Mouse (Mus musculus) heart, postnatal 4 days (tissue): ENCODE data around the gene Eif4a1. TPM values are rescaled to one million over a fixed set of nuclear protein-coding genes. Genes with fewer than 3 reads are reported as not detected.

ENCODE experiments used
- DNase-seq: peaks from one replicate; pipeline ENCODE4 v3.0.0; 2021
- total RNA-seq, 2 experiments: library from RNA; stranded (reverse); gene quantifications; 2 replicates each; pipeline ENCODE4 v1.2.3; 2021

Eif4a1 gene
- total RNA-seq, 2 experiments from 2014 or later, result 535 to 537 TPM

DNA sequence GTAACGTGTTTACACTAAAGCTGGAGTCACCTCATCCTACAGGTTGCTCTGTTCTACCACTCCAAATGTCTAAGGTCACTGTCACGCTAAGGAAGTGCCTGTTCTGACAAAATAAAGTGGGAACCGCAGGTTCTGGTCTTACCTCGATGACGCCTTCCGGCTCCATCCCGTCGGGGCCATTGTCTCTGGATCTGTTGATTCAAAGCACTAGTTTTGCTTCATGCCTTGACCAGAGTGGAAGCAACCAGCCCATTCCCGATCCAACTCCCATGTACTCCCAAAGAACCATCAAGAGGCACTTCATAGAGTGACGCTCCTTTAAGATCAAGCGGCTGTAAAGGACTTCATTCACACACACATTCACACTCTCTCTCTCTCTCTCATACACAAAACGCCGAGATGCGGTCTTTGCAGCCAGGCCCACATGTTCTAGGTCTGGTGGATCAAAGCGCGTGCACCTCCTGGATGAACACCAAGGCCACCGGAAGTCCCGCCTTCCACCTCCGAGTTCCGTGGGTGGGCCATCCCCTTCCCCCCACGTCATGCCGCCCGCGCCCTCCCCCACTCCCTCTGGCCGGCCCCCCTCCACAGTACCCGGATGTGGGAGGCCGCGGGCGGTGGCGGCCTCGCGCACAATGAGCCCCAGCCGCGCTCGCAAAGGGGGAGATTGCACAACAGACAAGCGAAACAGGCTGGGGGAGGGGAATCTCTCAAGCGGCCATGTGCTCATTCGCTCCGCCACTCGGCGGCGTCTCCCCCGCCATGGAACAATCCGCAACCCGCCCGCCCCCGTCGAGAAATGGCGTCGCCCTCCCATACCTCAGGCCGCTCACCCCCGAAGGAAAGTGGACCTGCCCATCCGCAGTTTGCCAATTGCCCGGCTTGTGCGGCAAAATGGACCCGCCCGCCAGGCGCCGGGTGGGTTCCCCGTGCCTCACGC, 1.2 kb downstream of the Eif4a1 start:
- DNase-seq, result peak; percentile 97

DNA sequence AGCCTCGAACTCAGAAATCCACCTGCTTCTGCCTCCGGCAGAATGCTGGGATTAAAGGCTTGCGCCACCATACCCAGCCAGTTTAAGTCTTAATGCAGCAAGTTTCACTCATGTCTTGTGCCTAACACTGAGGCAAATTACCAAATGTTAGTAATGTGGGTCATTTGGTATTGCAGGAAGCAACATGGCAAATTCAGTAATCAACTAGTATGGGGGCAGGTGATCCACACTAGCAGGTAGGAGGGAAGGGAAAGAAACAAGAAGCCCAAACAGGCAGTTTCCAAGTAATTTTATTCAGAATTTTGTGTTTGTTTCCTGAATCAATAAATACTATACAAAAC, 5.6 kb downstream of the Eif4a1 start:
- DNase-seq, result no peak

DNA sequence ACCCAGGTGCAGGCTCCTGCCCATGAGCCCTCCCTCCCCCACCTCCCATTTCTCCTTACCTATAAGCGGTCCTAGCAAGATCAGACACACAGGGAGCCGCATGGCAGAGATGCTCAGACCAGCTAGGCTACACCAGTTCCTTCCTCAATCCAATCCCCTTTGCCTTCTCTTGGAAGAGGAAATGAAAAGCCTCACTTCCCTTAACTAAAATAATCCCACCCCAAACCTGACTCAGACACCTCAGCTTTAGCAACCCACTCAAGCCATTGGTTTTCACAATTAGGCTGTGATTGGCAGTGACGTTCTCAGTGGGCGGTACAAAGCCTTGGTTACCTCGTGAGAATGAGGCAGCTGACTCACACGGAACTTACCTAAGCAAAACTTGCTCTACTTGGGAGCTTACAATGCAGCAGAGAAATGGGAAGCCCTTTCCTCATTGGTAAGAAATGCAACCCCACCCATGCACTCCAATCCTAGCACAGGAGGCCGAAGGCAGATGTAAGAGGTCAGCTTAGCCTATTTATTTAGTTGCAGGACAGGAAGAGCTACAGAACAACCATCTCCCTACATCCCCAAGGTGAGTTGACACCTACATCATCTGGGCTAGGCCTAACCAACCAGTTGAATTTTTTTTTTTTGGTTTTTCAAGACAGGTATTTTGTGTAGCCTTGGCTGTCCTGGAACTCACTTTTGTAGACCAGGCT, 6.1 kb downstream of the Eif4a1 start, which contains the start of gene Cd68:
TSS of gene Cd68 (minus strand) at position 193 of the 704 bp plus-strand sequence.
- DNase-seq, result peak; percentile 52

DNA sequence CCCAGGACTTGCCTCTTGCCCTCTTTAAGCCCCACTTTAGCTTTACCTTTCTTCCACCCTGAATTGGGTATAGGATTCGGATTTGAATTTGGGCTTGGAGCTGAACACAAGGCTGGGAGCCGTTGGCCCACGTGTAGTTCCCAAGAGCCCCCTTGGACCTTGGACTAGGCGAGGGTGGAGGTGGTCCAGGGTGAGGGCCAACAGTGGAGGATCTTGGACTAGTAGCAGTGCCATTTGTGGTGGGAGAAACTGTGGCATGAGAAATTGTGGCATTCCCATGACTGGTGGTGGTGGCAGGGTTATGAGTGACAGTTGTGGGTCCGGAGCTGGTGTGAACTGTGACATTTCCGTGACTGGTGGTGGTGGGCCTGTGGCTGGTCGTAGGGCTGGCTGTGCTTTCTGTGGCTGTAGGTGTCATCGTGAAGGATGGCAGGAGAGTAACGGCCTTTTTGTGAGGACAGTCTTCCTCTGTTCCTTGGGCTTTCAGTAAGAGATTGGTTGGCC, 6.7 kb downstream of the Eif4a1 start:
- DNase-seq, result no peak

DNA sequence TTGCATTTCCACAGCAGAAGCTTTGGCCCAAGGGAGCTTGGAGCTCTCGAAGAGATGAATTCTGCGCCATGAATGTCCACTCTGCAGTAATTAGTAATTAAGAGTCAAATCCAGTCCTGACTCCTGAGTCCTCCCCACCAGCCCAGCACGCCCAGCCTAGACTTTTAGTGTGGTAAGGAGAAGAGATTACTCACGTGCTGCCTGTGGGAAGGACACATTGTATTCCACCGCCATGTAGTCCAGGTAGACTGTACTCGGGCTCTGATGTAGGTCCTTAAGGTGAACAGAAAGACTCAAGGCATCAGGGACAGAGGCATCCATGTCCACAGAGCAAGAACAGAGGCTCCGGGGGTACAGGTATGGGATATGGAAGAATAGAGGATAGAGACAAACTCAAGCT, 7.4 kb downstream of the Eif4a1 start:
- DNase-seq, result no peak

DNA sequence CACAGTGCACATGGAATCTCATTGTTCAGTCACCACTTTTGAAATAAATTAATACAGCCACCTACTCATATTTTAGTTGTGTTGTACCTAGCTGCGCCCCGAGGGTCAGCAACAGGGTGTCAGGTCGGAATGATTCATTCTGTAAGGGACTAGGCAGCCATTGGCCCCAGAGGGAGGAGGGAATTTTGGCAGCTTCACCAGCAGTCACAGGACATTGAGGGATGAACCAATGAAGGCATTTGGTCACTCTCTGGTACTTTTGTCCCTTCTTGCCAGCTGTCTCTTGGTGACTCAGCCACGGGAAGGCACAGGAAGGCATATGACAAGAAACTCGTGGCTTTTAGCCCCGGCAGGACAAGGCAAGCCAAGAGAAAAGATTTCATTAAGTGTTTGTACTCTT, 8.4 kb downstream of the Eif4a1 start:
- no peak for DNase-seq

DNA sequence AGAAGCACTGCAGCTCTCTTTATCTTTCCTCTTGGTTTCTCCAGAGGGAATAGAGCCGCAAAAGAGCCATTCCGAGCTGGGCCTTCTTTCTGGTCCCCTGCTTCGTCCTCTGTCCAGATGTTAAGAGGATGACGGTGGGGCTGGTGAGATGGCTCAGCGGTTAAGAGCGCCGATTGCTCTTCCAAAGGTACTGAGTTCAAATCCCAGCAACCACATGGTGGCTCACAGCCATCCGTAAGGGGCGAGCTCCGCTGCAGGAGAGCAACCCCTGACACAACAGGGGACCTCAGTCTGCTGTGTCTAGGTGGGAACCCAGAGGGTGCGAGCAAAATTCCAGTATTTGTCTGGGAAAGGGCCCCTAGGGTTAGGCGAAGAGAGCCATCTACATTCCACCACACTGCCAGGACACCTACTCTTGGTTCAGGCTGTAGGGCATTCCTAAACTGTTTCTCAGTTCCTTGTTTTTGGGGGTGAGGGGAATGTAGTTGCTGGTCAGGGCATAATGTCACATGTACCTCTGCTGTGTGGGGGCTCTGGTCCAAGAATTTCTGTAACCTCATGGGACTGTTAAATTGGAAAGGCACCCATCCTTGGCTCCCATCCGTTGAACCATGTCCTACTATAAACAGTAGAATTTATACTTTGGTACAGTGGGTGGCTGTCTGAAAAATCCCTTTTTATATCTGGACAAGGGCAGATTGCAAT, 9.1 kb downstream of the Eif4a1 start:
- DNase-seq, result no peak

DNA sequence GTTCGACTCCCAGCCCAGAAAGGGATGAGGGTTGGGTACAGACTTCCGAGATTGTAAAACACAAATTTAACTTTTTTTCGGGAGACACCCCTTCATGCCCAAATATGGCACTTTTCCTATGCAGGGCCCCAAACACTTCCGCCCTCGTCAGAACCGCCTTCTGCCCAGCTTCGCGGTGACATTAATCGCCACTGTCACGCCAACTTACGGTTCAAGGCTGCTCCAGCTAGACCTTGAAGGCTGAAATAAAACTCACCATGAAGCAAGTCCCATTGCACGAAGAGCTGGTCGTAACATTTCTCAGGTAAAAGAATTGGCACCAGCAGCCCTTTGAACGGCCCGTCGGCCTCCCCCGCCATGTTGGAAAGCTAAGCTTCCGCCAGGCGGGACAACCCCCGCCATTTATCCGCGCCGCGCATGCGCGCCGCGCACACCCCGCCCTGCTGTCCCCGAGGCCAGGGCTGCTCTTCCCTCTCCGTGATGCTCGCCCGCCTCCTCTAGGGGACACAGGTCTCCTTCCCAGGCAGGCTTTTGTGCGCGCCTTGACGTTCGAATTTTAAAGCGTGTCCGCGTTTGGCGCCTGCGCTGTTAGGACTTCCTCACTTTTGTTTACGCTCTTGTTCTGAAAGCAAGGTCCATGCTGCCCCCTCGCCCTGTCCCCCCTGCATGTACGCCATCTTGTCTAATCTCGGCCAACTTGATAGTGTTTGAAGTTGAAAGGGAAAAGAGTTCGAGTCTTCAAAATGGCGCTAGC, 9.8 kb downstream of the Eif4a1 start, which contains the start of gene Mpdu1:
TSS of gene Mpdu1 (minus strand) at position 430 of the 754 bp plus-strand sequence.
- DNase-seq, result peak; percentile 96

DNA sequence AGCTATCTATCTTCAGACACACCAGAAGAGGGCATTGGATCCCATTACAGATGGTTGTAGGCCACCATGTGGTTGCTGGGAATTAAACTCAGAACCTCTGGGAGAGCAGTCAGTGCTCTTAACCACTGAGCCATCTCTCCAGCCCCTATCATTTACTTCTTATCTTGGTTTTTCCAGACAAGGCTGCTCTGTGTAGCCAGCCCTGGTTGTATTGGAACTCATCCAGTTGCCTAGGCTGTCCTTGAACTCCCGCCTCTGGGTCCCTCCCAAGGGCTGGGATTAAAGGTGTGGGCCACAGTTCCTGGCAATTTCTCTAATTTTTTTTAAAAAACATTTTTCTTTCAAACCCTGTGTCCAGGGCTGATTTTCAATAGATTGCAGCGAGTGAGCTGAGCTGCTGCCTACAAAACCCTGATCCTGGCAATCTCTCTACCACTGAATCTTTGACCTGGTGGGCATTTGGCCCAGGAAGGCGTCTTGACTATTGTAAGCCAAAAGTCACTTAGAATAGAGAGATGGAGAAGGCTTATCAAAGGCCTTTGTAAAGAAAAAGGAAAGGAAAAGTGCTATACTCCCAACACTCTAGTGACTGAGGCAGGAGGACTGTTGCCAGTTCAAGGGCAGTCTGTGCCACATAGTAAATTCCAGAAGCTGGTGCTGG, 10.9 kb downstream of the Eif4a1 start:
- no peak for DNase-seq

DNA sequence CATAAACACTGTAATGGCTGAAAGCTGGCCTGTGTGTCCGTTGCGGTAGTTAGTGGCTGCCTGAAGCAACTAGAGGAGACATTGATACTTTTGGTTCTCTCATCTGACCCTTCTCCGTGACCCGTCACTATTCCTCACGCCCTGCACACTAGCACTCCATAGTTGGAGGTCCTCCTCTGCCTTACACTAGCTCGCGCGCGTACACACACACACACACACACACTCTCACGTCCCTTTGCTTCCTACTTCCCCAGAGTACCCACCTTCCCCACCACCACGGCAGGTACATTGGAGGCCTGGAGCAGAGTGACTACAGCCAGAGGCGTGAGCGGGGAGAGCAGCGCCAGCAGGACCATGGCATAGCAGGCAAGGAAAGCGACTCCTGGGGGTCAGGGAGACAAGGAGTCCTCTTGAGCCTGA, 14.8 kb downstream of the Eif4a1 start:
- no peak for DNase-seq

DNA sequence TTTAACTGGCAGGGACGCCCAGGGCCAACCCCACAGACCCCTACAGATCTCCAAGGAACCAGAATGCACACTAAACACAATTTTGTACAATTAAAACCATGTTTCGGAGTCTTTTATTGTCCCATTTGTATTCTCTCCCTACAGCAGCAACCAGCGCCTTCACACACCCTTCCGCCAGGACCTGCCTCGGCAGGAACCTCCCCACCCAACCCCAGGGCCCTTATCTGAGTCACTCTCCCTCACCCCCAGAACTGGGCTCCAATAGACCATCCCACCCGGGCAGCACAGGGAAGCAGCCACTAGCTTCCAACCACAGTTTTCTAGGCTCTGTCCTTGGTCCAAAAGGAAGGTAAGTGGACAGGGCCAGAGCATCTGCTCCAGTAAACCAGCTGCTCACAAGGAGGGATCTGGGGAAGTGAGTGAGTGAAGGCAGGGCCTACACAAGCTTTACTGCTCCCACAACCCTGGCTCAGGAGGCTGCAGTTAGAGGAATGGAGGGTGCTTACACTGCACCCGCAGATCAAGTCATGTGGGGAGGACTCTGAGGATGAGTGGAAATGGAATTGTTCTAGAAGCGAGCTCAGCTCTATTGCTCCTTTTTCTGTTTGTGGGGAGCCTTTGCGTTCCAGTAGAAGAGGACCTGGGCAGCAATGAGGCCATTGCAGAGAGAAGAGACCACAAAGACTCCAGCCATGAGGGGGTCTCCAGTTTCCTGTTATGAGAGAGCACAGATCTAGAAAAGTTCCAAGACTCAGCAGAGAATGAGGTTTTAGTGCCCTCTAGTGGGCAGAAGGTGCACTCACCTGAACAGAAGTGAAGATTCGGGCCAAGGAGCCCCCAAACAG, 15.4 kb downstream of the Eif4a1 start:
- DNase-seq, result peak; percentile 56

DNA sequence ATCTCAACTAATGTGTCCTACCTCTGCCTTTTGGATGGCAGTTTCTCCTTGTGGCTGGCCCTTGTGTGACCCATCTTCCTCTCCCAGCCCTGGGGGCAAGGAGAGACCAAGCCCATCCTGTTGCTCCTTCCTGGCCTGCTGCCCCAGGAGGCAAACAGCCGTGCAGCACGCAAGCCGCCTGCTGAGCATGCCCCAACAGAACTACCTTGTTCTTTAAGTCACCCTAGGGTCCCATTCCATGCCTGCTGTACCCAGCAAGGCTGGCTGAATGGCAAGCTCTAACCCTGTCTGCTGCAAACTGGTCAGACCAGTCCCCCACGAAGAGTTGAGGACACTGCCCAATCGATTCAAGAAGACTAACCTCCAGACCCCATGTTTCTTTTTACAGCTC, 16.2 kb downstream of the Eif4a1 start:
- no peak for DNase-seq

DNA sequence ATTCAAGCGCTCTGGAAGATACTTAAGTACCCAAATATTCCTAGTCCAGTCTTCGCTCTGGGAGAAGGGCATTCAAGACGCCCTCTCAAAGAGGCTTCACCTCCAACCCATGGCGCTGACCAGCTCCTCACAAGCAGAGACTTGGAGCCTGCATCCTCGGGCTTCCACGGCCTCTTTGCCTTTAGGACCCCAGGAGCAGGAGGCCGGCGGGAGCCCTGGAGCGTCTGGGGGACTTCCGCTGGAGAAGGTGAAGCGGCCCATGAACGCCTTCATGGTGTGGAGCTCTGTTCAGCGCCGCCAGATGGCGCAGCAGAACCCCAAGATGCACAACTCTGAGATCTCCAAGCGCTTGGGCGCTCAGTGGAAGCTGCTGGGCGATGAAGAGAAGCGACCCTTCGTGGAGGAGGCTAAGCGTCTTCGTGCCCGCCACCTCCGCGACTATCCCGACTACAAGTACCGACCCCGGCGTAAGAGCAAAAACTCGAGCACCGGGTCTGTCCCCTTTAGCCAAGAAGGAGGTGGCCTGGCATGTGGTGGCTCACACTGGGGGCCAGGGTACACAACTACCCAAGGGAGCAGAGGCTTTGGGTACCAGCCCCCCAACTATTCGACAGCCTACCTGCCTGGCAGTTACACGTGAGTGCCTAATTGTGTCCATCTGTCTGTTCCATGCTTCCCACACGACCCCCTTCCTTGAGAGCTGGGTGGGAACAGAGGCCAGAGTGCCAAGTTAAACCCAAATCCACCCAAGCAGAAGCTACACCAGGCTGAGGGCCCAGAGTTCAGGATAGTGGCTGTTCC, 16.8 kb downstream of the Eif4a1 start, which contains the start of gene Sox15:
TSS of gene Sox15 (plus strand) at position 51 of the 801 bp plus-strand sequence.
- DNase-seq, result peak; percentile 79

DNA sequence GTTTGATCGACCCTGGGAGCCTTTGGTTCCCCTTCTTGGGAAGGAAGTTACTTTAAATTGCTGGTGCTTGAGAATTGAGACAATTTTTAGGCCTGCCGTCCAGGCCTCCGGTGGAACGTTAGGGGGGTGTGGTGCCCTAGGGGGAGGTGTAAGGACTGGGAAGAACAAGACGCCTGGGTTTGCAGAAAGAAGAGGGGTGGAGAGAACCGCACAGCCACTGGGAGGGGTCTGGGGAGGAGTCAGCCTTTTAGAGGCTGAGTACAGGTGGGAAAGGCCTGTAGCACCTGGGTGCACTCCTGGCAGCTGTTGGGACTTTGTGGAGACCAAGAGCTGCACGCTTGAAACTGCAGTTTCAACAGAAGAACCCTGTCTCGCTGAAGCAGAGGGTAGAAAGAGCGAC, 17.5 kb downstream of the Eif4a1 start:
- DNase-seq, result no peak

DNA sequence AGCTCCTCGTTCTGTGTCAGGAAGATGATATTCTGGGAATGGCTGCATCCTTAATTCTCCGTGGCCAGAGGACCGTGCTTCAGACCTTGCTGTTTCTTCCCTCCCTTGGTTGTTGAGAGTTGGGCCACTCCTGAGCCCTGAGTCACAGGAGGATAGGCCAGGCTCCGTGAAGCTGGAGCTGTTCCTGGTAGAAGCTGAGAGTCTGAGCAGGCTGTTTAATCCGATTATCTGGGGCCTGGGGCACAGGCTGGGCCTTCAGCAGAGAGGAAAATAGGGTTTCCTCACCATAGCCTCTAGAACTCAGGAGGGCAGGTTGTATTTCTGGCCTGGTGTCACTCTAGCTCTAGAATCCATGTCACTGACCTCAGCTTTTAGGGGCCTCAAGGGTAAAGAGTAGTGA, 18.8 kb downstream of the Eif4a1 start:
- DNase-seq, result no peak

DNA sequence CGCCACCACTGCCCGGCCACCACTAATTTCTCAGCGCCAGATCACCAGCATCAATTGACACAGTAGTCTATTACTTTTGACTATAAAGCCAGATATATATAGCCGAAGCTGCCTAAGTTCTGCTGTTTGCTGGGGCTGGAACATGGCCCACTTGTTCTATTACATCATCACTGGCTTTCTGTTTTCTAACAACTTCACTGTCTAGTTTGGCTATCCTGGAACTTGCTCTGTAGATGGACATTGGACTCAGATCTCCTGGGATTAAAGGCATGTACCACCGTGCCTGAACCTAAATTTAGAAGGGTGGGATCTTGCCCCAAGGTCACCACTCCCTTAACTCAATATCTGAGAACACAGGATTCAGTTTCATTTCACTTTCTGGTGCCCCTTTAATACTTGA, 26.4 kb downstream of the Eif4a1 start:
- DNase-seq, result no peak

DNA sequence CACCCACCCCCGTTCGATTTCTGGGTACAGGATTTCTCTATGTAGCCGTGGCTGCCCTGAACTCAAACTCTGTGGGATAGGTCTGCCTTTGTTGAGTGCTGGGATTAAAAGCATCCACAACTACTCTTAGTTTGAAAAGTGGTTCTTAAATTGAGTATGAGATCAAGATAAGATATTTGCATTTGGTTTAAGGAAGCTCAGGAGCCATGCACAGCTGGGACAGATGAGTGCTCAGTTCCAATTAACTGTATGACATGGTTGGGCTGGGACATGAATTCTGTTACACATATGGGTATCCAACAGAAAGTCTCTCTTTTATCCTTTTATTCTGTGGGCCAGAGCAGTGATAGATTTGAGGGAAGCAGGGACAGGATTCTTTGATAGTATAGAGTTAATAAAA, 36.8 kb downstream of the Eif4a1 start:
- no peak for DNase-seq

DNA sequence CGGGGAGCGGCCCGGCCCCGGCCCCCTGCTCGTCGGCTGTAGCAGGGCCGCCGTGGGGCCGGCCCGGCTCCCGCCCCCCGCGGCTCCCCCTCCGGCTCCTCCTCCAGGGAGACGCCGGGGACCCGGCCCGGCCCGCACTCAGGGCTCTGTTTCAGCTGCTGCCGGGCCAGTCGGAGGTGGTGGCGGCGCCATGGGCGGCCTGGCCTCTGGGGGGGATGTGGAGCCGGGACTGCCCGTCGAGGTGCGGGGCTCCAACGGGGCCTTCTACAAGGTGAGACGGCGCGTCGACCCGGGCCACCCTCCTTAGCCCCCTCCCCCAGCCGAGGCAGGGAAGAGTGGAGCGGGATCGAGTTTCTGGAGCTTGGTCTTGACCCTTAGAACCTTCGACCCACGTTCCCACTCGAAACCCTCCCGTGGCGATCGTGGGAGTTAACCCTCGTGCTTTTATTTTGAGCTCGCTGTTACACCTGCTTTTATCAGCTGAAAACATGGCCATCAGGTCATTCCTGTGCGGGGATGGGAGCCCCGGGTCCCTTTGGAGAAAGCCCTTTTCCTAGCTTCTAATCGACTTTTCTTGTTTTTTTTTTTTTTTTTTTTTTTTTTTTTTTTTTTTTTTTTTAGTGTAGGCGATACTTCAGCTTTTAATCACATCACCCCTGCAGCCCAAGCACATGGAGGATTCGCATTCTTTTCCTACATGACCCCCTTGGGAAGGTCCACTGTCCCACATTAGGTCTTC, 38.9 kb downstream of the Eif4a1 start:
- DNase-seq, result peak; percentile 74
